Mouse (Mus musculus) retina, postnatal 1 day (tissue): ENCODE results near the gene Vmn1r88.

ENCODE experiments used
- DNase-seq: peaks from one replicate; pipeline ENCODE4 v3.0.0-alpha.2; 2012

Vmn1r88 gene

DNA sequence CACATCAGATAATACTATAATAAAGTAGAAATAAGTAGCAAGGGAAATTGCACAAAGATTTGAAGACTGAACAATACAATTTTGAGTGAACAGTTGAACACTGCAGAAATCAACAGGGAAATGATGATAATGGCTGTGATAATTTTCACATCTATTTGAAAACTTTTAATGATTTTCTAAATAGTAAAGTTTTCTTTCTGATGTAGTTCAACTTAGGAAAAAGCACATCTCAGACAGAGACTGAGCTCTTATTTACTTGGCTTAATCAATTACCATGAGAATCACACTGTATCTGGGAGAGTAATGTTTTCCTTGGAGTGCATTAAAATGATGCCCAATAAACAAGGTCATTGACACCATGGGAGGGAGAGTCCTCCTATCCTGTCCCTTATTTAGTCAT, at the start of gene Vmn1r88:
Gene Vmn1r88 (plus strand): TSS at position 301 of the 400 bp plus-strand sequence.
- DNase-seq = no peak

DNA sequence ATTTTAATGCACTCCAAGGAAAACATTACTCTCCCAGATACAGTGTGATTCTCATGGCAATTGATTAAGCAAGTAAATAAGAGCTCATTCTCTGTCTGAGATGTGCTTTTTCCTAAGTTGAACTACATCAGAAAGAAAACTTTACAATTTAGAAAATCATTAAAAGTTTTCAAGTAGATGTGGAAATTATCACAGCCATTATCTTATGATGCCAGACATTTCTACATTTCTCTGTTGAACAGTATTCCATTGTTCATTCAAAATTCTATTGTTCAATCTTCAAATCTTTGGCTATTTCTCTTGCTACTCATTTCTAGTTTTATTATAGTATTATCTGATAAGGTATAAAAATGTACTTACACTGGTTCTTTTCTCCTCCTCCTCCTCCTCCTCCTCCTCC, 39.6 kb upstream of the Vmn1r88 start, which contains the start of gene Vmn1r86:
Gene Vmn1r86 (minus strand): TSS at position 101 of the 400 bp plus-strand sequence.
- DNase-seq = no peak

DNA sequence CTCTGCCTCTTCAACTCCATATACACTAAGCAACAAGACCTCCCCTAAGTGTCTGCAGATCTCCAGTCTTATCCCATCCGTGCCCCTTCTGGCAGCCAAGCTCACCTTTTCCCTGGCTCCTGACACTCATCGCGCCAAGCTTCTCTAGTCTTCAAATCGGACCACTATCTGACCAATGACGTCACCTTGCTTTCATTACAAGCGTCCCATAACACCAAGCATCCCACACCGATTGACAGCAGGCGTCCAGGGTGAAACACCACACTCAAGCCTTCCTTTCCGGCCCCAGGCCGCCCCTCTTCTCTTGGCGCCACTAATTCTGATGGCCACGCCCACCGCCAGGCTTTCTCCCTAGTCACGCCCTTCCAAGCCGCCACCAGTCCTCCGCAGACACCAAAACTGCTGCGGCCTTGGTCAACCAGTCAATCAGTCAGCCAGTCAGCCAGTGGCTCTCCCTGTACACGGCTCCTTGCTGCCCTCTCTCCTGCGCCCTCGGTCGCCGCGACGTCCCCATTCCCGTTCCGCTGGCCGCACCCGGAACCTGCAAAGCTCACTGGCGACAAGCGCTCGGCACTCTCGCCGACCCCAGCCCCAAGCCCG, 35.7 kb upstream of the Vmn1r88 start:
- DNase-seq = peak; percentile 2

DNA sequence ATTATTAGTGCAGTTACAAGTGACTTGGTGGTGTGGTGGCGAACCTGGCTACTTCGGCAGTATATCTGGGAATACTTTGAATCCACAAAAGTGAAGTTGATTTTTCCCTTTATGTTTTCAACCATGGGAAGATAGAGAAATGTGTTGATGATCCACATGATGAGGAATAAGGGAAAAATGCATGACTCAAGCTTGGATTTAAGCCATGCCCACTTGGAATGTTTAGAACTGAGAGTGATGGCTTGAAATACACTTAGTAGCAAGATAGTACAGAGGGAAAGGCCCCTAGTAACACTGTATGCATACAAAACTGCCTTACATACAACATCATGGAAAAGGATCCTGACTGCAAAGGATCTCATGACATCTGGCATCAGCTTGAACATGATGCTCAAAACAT, 27.5 kb upstream of the Vmn1r88 start:
- no peak for DNase-seq

DNA sequence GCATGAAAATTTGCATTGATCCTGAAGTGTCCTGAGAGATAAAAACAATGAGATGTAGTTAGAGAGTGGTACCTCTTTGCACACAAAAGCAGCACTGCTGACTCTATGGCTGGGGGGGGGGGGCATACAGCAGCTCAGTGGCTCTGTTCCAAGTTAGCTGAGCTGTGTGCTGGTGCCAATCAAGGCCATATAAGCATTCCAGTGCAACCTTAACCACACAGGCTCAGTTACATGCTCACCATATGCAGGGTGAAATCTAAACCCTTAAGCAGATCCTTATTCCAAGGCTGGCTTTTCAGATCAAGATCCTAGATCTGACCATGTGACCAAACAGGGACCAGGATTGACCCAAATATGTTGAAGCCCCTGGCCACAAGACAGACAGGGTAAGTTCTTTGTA, 22.0 kb upstream of the Vmn1r88 start:
- no peak for DNase-seq

DNA sequence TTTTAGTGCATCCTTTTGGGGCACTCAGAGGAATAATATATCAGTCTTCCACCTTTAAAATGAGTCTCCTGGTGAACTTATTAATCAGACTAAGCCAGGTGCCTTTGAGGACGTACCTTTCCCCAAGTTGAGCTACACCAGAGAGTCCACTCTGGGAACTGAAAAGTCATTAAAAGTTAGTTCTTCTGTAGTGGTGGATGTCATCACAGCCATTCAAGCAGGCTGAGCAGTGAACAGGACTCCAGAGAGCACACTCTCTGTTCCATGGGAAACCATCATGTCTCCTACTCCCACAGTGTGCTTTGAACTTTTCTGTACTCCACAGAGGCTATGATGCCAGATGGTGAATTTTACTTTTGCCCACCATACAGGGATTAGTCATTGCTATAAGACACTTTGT, 19.3 kb upstream of the Vmn1r88 start, which contains the start of gene Vmn1r87:
Gene Vmn1r87 (minus strand): TSS at position 101 of the 400 bp plus-strand sequence.
- DNase-seq = no peak

DNA sequence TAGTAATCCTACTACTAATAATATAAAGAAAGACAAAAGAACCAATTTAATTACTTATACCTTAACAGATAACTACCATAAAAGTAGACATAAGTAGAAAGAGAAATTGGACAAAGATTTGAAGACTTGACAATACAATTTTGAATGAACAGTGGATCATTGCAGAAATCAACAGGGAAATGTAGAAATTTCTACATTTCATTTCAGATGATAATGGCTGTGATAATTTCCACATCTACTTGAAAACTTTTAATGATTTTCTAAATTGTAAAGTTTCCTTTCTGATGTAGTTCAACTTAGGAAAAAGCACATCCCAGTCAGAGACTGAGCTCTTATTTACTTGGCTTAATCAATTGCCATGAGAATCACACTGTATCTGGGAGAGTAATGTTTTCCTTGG, 53.4 kb downstream of the Vmn1r88 start, which contains the start of gene Vmn1r89:
Gene Vmn1r89 (plus strand): TSS at position 301 of the 400 bp plus-strand sequence.
- no peak for DNase-seq
